7 mouse cellular contexts compared by ENCODE assay signal in the genomic region with DNA sequence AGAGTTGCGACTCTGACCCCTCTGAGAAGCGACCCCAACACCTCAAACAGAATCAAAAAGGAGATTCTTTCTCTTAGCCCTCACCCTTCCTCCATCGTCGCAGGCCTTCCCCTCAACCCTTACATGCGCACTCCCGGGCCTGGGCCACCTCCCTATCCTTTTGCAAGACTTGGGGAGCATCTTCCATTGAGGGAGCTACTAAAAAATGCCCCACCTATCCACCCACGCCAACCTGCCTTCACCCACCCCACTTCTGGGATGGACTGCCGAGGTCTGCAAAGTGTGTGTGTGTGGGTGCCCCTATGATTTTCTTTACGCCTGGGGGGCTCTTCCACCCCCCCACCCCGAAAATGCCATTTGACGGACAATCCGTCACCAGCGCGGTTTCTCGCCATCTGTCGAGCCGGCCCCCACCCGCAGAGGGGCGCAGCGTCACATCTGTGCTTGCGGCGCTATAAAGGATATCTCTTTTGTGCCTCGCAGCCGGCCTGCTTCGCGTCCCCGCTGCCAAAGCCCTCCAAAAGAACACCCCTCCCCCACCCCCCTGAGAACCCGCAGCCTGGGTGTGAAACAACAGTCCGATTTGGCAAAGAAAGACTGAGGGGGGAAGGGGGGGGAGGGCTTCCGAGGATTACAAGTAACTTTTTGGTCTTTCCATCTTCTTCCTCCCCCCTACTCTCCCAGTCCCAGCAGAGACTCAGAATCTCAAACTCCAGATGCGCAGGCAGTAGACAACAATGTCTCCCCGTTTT. TPM values are rescaled to one million over a fixed set of nuclear protein-coding genes. Genes with fewer than 3 reads are reported as not detected.
DNase-seq lines count a peak whose midpoint lies in the region; ATAC-seq lines count a peak whose summit lies in the region.

No protein-coding gene starts in this region.

- no peak overlapping the region for H3K9ac ChIP-seq in lung, embryonic 15.5 days
- peak overlapping the region; percentile 61 for H3K9ac ChIP-seq in forebrain, embryonic 12.5 days
- no peak overlapping the region for H3K9ac ChIP-seq in limb, embryonic 15.5 days
- H3K9ac ChIP-seq in stomach, embryonic 16.5 days (ENCODE audit: low read length): no peak overlapping the region

- H3K27ac ChIP-seq in lung, embryonic 15.5 days: no peak overlapping the region
- H3K27ac ChIP-seq in forebrain, embryonic 12.5 days: peak overlapping the region; percentile 96
- no peak overlapping the region for H3K27ac ChIP-seq in limb, embryonic 15.5 days
- no peak overlapping the region for H3K27ac ChIP-seq in stomach, embryonic 16.5 days (ENCODE audit: low read length)

- H3K36me3 ChIP-seq in lung, embryonic 15.5 days: no peaks in the 10 kb centered on the region
- no peaks in the 10 kb centered on the region for H3K36me3 ChIP-seq in forebrain, embryonic 12.5 days (replicated peaks)
- H3K36me3 ChIP-seq in limb, embryonic 15.5 days: no peaks in the 10 kb centered on the region
- H3K36me3 ChIP-seq in stomach, embryonic 16.5 days (ENCODE audit: control insufficient read depth, insufficient read depth, low read length): no peaks in the 10 kb centered on the region

- H3K4me1 ChIP-seq in lung, embryonic 15.5 days: no peaks in the 10 kb centered on the region
- H3K4me1 ChIP-seq in forebrain, embryonic 12.5 days: peaks cover 44% of the 10 kb centered on the region
- H3K4me1 ChIP-seq in limb, embryonic 15.5 days: peaks cover 12% of the 10 kb centered on the region
- H3K4me1 ChIP-seq in stomach, embryonic 16.5 days (ENCODE audit: control insufficient read depth, insufficient read depth, low read length): no peaks in the 10 kb centered on the region

- no peak for DNase-seq in lung, postnatal 10 days
- no peak for DNase-seq in urinary bladder, postnatal 25 days (ENCODE audit: low spot score)
- DNase-seq in ovary, postnatal 14 days (ENCODE audit: low spot score): no peak

- H3K27me3 ChIP-seq in lung, embryonic 15.5 days: peaks cover 47% of the 10 kb centered on the region
- no peaks in the 10 kb centered on the region for H3K27me3 ChIP-seq in forebrain, embryonic 12.5 days
- peaks cover 56% of the 10 kb centered on the region for H3K27me3 ChIP-seq in limb, embryonic 15.5 days
- peaks cover 31% of the 10 kb centered on the region for H3K27me3 ChIP-seq in stomach, embryonic 16.5 days (ENCODE audit: control insufficient read depth, insufficient read depth, low read length)

- H3K4me2 ChIP-seq in lung, embryonic 15.5 days: peak overlapping the region; percentile 37
- peak overlapping the region; percentile 81 for H3K4me2 ChIP-seq in forebrain, embryonic 12.5 days
- peak overlapping the region; percentile 35 for H3K4me2 ChIP-seq in limb, embryonic 15.5 days
- H3K4me2 ChIP-seq in stomach, embryonic 16.5 days (ENCODE audit: low read depth, low read length): peak overlapping the region; percentile 42

- no peak for ATAC-seq in lung, embryonic 15.5 days (ENCODE audit: borderline replicate concordance, extremely low read depth, low FRiP score, low TSS enrichment)
- peak; percentile 78 for ATAC-seq in forebrain, embryonic 12.5 days (ENCODE audit: low FRiP score)
- ATAC-seq in limb, embryonic 15.5 days (ENCODE audit: insufficient number of reproducible peaks, low FRiP score, low TSS enrichment, low read depth): no peak
- peak; percentile 29; the same call in 1 of the 2 replicates for ATAC-seq in stomach, embryonic 16.5 days (ENCODE audit: insufficient read depth, low FRiP score)

- WGBS in lung, embryonic 15.5 days: 1% methylated on average over 32 of the region's 32 CpGs
- under 1% methylated on average over 32 of the region's 32 CpGs for WGBS in forebrain, embryonic 12.5 days
- WGBS in limb, embryonic 15.5 days: under 1% methylated on average over 32 of the region's 32 CpGs
- WGBS in stomach, embryonic 16.5 days: 1% methylated on average over 32 of the region's 32 CpGs

- H3K9me3 ChIP-seq in lung, embryonic 15.5 days: no peaks in the 10 kb centered on the region
- no peaks in the 10 kb centered on the region for H3K9me3 ChIP-seq in forebrain, embryonic 12.5 days
- no peaks in the 10 kb centered on the region for H3K9me3 ChIP-seq in limb, embryonic 15.5 days
- 0 out of 2 replicates have a peak, but pooled peaks cover 5% of the 10 kb centered on the region for H3K9me3 ChIP-seq in stomach, embryonic 16.5 days (replicated peaks; ENCODE audit: control insufficient read depth, low read length)

- H3K4me3 ChIP-seq in lung, embryonic 15.5 days: peak overlapping the region; percentile 7; the same call in 1 of the 2 replicates
- H3K4me3 ChIP-seq in forebrain, embryonic 12.5 days (replicated peaks): peak overlapping the region; percentile 65
- peak overlapping the region; percentile 17 for H3K4me3 ChIP-seq in limb, embryonic 15.5 days
- peak overlapping the region; percentile 34; the same call in 1 of the 2 replicates for H3K4me3 ChIP-seq in stomach, embryonic 16.5 days (replicated peaks; ENCODE audit: low read length)

RNA-seq across cellular contexts. Expression of a gene that starts 0.6 kb away (rescaled TPM):
- polyA plus RNA-seq in lung, embryonic 15.5 days (2015; fragmentation: Nextera tagmentation; extraction: Ambion mirVana): 0.27 and 0.58 TPM in 2 replicates
- polyA plus RNA-seq in forebrain, embryonic 12.5 days (2016; fragmentation: Nextera tagmentation; extraction: Ambion mirVana): 21.6 and 22.4 TPM in 2 replicates
- polyA plus RNA-seq in limb, embryonic 15.5 days (2015; fragmentation: Nextera tagmentation; extraction: Ambion mirVana): 0.36 and 0.59 TPM in 2 replicates
- polyA plus RNA-seq in stomach, embryonic 16.5 days (2015; fragmentation: Nextera tagmentation; extraction: Ambion mirVana): 0.91 and 1.3 TPM in 2 replicates

Comparison
In these comparisons a context has a peak if more than half of its experiments do, and no peak if none do; other contexts are left out.
1. ATAC-seq: peak in forebrain, embryonic 12.5 days (single experiment) and stomach, embryonic 16.5 days (single experiment); none in lung, embryonic 15.5 days (single experiment) and limb, embryonic 15.5 days (single experiment).
2. H3K4me3 ChIP-seq: peak in every context shown above with its lines; median percentile 65 in forebrain, embryonic 12.5 days; 34 in stomach, embryonic 16.5 days; 17 in limb, embryonic 15.5 days; 7 in lung, embryonic 15.5 days.
3. Peak in every context shown above with its lines, with median percentiles within 50 percentile points of each other: H3K4me2 ChIP-seq.